Mouse (Mus musculus): ENCODE data around the gene Mapk11. TPM values are rescaled to one million over a fixed set of nuclear protein-coding genes. Genes with fewer than 3 reads are reported as not detected.

The Mapk11 gene
- total RNA-seq, 2 experiments from 2014 or later, result 61.8 to 63.5 TPM

DNA sequence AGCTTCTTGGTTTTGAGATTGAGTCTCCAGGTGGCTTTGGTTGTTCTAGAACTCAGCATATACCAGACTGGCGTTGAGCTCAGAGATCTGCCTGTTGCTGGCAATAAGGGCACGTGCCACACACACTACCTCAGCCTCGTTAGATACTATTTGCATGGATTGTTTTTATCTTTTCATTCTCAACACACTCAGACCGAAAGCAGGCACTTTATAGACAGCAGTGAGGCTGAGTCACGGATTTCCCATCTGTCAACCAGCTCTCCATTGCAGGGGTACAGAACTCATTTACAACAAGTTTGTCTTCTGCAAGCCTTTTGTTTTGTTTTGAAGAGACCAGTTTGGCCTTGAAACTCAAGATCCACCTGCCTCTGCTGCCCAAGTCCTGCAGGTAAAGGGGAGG, 52.0 kb downstream of the Mapk11 start:
- DNase-seq (ENCODE audit: extremely low spot score in 1 of 2, low spot score in 2 of 2), result no peak
- intact Hi-C loops (cut with DNase I), result no loop called here
- Histone ChIP-seq H3K27ac (no peak overlapping the region), H3K4me3 (no peak overlapping the region)
- no peak for TF ChIP-seq CTCF (IDR thresholded peaks at IDR 0.05)

Small RNA genes lying within 50 kb of the gene (microRNA-seq; reads per million reads assigned to microRNA genes)
- gene Mir6958 (2.9 to 4.5 reads per million in 2 experiments), gene Mir7118 (0.72 to 0.73 reads per million in 2 experiments)

Other genes with a start within 250 kb of the Mapk11 start
- gene Ttll8, start 195.2 kb downstream of the Mapk11 start, total RNA-seq (2021), result 1 to 10 TPM; 1.2 to 2.4 TPM
- gene Mlc1, start 170.6 kb downstream of the Mapk11 start, total RNA-seq (2021), result 100 to 1,000 TPM; 107 TPM
- not detected for gene Mov10l1, start 166.7 kb downstream of the Mapk11 start, total RNA-seq (2021)
- 100 to 1,000 TPM in 1 of 2 experiments, 10 to 100 TPM in 1; 99.1 to 121 TPM for gene Panx2, start 89.9 kb downstream of the Mapk11 start, total RNA-seq (2021)
- gene Trabd, start 74.5 kb downstream of the Mapk11 start, total RNA-seq (2021), result 10 to 100 TPM; 17.5 to 20.5 TPM
- gene Selenoo, start 60.5 kb downstream of the Mapk11 start, total RNA-seq (2021), result 10 to 100 TPM; 21.1 to 21.3 TPM
- gene Tubgcp6, start 26.5 kb downstream of the Mapk11 start, total RNA-seq (2021), result 10 to 100 TPM; 34.7 to 35.3 TPM
- 10 to 100 TPM; 16.8 to 17.3 TPM for gene Hdac10, start 20.9 kb downstream of the Mapk11 start, total RNA-seq (2021)
- 1 to 10 TPM; 8.3 to 9.3 TPM for gene Mapk12, start 8.9 kb downstream of the Mapk11 start, total RNA-seq (2021)
- gene Plxnb2, start 31.2 kb upstream of the Mapk11 start, total RNA-seq (2021), result 10 to 100 TPM; 49.4 to 53.3 TPM
- gene Dennd6b, start 46.9 kb upstream of the Mapk11 start, total RNA-seq (2021), result 10 to 100 TPM; 52.2 to 53.9 TPM
- gene Ppp6r2, start 61.9 kb upstream of the Mapk11 start, total RNA-seq (2021), result 100 to 1,000 TPM; 161 to 171 TPM
- 100 to 1,000 TPM; 244 to 245 TPM for gene Sbf1, start 165.7 kb upstream of the Mapk11 start, total RNA-seq (2021)
- gene Adm2, start 173.1 kb upstream of the Mapk11 start, total RNA-seq (2021), result not detected
- gene Miox, start 184.8 kb upstream of the Mapk11 start, total RNA-seq (2021), result not detected
- 10 to 100 TPM; 18.8 to 19.8 TPM for gene Lmf2, start 206.0 kb upstream of the Mapk11 start, total RNA-seq (2021)
- 100 to 1,000 TPM; 108 TPM for gene Ncaph2, start 206.1 kb upstream of the Mapk11 start, total RNA-seq (2021)
- gene Sco2, start 224.2 kb upstream of the Mapk11 start, total RNA-seq (2021), result 10 to 100 TPM; 28.5 to 29.1 TPM
- gene Tymp, start 227.4 kb upstream of the Mapk11 start, total RNA-seq (2021), result 1 to 10 TPM in 1 of 2 experiments, under 1 TPM in 1; 0.77 to 2.1 TPM
- 1 to 10 TPM; 1.1 to 1.8 TPM for gene Odf3b, start 229.7 kb upstream of the Mapk11 start, total RNA-seq (2021)
- gene Klhdc7b, start 235.3 kb upstream of the Mapk11 start, total RNA-seq (2021), result under 1 TPM; 0.35 to 0.72 TPM

Data from left cerebral cortex, adult 2 months (tissue).